Mouse (Mus musculus): Measurements from ENCODE around the gene Apoc2. TPM values are rescaled to one million over a fixed set of nuclear protein-coding genes. Genes with fewer than 3 reads are reported as not detected.

Gene Apoc2
- total RNA-seq, 2 experiments from 2014 or later = 0.88 to 2.1 TPM

GRCm38 (mm10) chr7:19681202-19681694, 3.5 kb upstream of the Apoc2 start, which contains the start of the genes Gm44805 and Apoc4:
Gene Gm44805, minus strand, starts transcription at chr7:19681423.
Gene Apoc4, minus strand, starts transcription at chr7:19681479.
- DNase-seq (ENCODE audit: low spot score in 2 of 2) = no peak

GRCm38 (mm10) chr7:19680702-19681101, 3.0 kb upstream of the Apoc2 start:
- DNase-seq (ENCODE audit: low spot score in 2 of 2) = no peak

- no peak for DNase-seq (ENCODE audit: low spot score in 2 of 2)
Measured at GRCm38 (mm10) chr7:19678901-19679300, 1.2 kb upstream of the Apoc2 start.

GRCm38 (mm10) chr7:19676662-19677061, 1.1 kb downstream of the Apoc2 start:
- DNase-seq (ENCODE audit: low spot score in 2 of 2) = no peak

GRCm38 (mm10) chr7:19675824-19676223, 1.9 kb downstream of the Apoc2 start:
- no peak for DNase-seq (ENCODE audit: low spot score in 2 of 2)

GRCm38 (mm10) chr7:19673083-19673699, 4.5 kb downstream of the Apoc2 start:
- no peak for DNase-seq (ENCODE audit: low spot score in 2 of 2)

GRCm38 (mm10) chr7:19671511-19671910, 6.2 kb downstream of the Apoc2 start:
- no peak for DNase-seq (ENCODE audit: low spot score in 2 of 2)

GRCm38 (mm10) chr7:19668947-19669721, 8.6 kb downstream of the Apoc2 start:
- peak; percentile 77 to 91 for DNase-seq (ENCODE audit: low spot score in 2 of 2)

GRCm38 (mm10) chr7:19667434-19667833, 10.3 kb downstream of the Apoc2 start:
- no peak for DNase-seq (ENCODE audit: low spot score in 2 of 2)

- DNase-seq (ENCODE audit: low spot score in 2 of 2) = no peak
Measured at GRCm38 (mm10) chr7:19666750-19667149, 11.0 kb downstream of the Apoc2 start.

- peak; percentile 94 to 97 for DNase-seq (ENCODE audit: low spot score in 2 of 2)
Measured at GRCm38 (mm10) chr7:19664955-19665841, 12.5 kb downstream of the Apoc2 start, which contains the start of gene Clptm1. Gene Clptm1, minus strand, starts transcription at chr7:19665033.

- no peak for DNase-seq (ENCODE audit: low spot score in 2 of 2)
Measured at GRCm38 (mm10) chr7:19664455-19664954, 13.2 kb downstream of the Apoc2 start.

- DNase-seq (ENCODE audit: low spot score in 2 of 2) = no peak
Measured at GRCm38 (mm10) chr7:19663940-19664339, 13.8 kb downstream of the Apoc2 start.

GRCm38 (mm10) chr7:19652614-19653013, 25.1 kb downstream of the Apoc2 start:
- DNase-seq (ENCODE audit: low spot score in 2 of 2) = no peak

GRCm38 (mm10) chr7:19651063-19651786, 26.5 kb downstream of the Apoc2 start:
- no peak for DNase-seq (ENCODE audit: low spot score in 2 of 2)

- DNase-seq (ENCODE audit: low spot score in 2 of 2) = no peak
Measured at GRCm38 (mm10) chr7:19641223-19641622, 36.5 kb downstream of the Apoc2 start.

- no peak for DNase-seq (ENCODE audit: low spot score in 2 of 2)
Measured at GRCm38 (mm10) chr7:19635074-19635827, 42.5 kb downstream of the Apoc2 start.

- DNase-seq (ENCODE audit: low spot score in 2 of 2) = no peak
Measured at GRCm38 (mm10) chr7:19634591-19634990, 43.1 kb downstream of the Apoc2 start.

GRCm38 (mm10) chr7:19633855-19634254, 43.9 kb downstream of the Apoc2 start:
- no peak for DNase-seq (ENCODE audit: low spot score in 2 of 2)

GRCm38 (mm10) chr7:19633197-19633596, 44.5 kb downstream of the Apoc2 start:
- no peak for DNase-seq (ENCODE audit: low spot score in 2 of 2)
